Mouse (Mus musculus): ENCODE data around the gene Pak2. TPM values are rescaled to one million over a fixed set of nuclear protein-coding genes. Genes with fewer than 3 reads are reported as not detected.

The Pak2 gene
- polyA plus RNA-seq, 1 experiment: 18.3 TPM

GRCm38 (mm10) chr16:31996371-31996770 is 82.8 kb downstream of the Pak2 start:
- 63% methylated on average over 5 of the region's 5 CpGs for WGBS
- Histone ChIP-seq H3K4me1 (ENCODE audit: control insufficient read depth, insufficient read depth, low read length) (peaks cover 9% of the 10 kb centered on the region), H3K27me3 (replicated peaks; ENCODE audit: control insufficient read depth, insufficient read depth, low read length) (no peaks in the 10 kb centered on the region), H3K4me3 (ENCODE audit: insufficient read depth, low read depth, low read length) (no peak overlapping the region), H3K36me3 (ENCODE audit: control insufficient read depth, insufficient read depth, low read length) (no peaks in the 10 kb centered on the region), H3K27ac (ENCODE audit: insufficient read depth, low read depth, low read length) (no peak overlapping the region)
- DNase-seq: peak; percentile 60
- TF ChIP-seq CTCF (conservative IDR thresholded peaks at IDR 0.05; ENCODE audit: insufficient read depth, insufficient read length, low read depth, low read length): no peak

DNA sequence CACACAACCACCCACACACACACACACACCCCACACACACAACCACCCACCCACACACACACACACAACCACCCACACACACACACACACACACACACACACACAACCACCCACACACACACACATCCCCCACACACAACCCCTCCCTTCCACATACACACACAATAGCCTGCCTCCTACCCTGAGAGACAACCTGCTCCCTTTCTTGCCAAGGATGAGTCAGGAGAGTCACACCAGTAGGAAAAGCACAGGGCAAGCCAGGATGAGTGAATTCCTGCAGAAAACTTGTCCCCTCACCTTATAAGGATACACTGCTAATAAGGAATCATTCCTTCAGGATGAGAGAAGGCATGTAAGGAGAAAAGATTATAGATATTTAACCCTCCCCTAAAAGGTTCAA is 85.2 kb downstream of the Pak2 start:
- no peaks in the 10 kb centered on the region for H3K27me3 ChIP-seq (replicated peaks; ENCODE audit: control insufficient read depth, insufficient read depth, low read length)
- no peak overlapping the region; the same call in 1 of the 2 replicates for H3K27ac ChIP-seq (ENCODE audit: insufficient read depth, low read depth, low read length)
- H3K4me1 ChIP-seq (ENCODE audit: control insufficient read depth, insufficient read depth, low read length): peaks cover 9% of the 10 kb centered on the region
- no peak for DNase-seq
- TF ChIP-seq CTCF (conservative IDR thresholded peaks at IDR 0.05; ENCODE audit: insufficient read depth, insufficient read length, low read depth, low read length) (no peak), POLR2A (IDR thresholded peaks at IDR 0.05; ENCODE audit: low read depth, low read length) (no peak)
- no peaks in the 10 kb centered on the region for H3K36me3 ChIP-seq (ENCODE audit: control insufficient read depth, insufficient read depth, low read length)
- no peak overlapping the region for H3K4me3 ChIP-seq (ENCODE audit: insufficient read depth, low read depth, low read length)

- 0 out of 2 replicates have a peak overlapping the region, but pooled peaks have one; percentile 11 for H3K27ac ChIP-seq (ENCODE audit: insufficient read depth, low read depth, low read length)
Measured at GRCm38 (mm10) chr16:31993195-31993594, 85.9 kb downstream of the Pak2 start.

GRCm38 (mm10) chr16:31992039-31992438 is 87.1 kb downstream of the Pak2 start:
- Histone ChIP-seq H3K4me3 (ENCODE audit: insufficient read depth, low read depth, low read length) (no peak overlapping the region), H3K27ac (ENCODE audit: insufficient read depth, low read depth, low read length) (no peak overlapping the region), H3K27me3 (replicated peaks; ENCODE audit: control insufficient read depth, insufficient read depth, low read length) (no peaks in the 10 kb centered on the region), H3K4me1 (ENCODE audit: control insufficient read depth, insufficient read depth, low read length) (peaks cover 6% of the 10 kb centered on the region), H3K36me3 (ENCODE audit: control insufficient read depth, insufficient read depth, low read length) (peaks cover 1% of the 10 kb centered on the region; the same call in 1 of the 2 replicates)
- TF ChIP-seq POLR2A (IDR thresholded peaks at IDR 0.05; ENCODE audit: low read depth, low read length): no peak
- TF ChIP-seq CTCF (conservative IDR thresholded peaks at IDR 0.05; ENCODE audit: insufficient read depth, insufficient read length, low read depth, low read length): peak; percentile 24; the same call in 1 of the 2 replicates
- WGBS: 69% methylated on average over 1 of the region's 1 CpGs
- no peak for DNase-seq

More at GRCm38 (mm10) chr16:31993195-31993594, 85.9 kb downstream of the Pak2 start:
- WGBS: 65% methylated on average over 4 of the region's 4 CpGs
- Histone ChIP-seq H3K36me3 (ENCODE audit: control insufficient read depth, insufficient read depth, low read length) (peaks cover 1% of the 10 kb centered on the region; the same call in 1 of the 2 replicates), H3K27me3 (replicated peaks; ENCODE audit: control insufficient read depth, insufficient read depth, low read length) (no peaks in the 10 kb centered on the region), H3K4me3 (ENCODE audit: insufficient read depth, low read depth, low read length) (no peak overlapping the region), H3K4me1 (ENCODE audit: control insufficient read depth, insufficient read depth, low read length) (peaks cover 7% of the 10 kb centered on the region)
- DNase-seq: peak; percentile 46
- TF ChIP-seq POLR2A (IDR thresholded peaks at IDR 0.05; ENCODE audit: low read depth, low read length) (no peak), CTCF (conservative IDR thresholded peaks at IDR 0.05; ENCODE audit: insufficient read depth, insufficient read length, low read depth, low read length) (no peak)

GRCm38 (mm10) chr16:31980946-31981345 is 98.2 kb downstream of the Pak2 start:
- Histone ChIP-seq H3K36me3 (ENCODE audit: control insufficient read depth, insufficient read depth, low read length) (peaks cover 4% of the 10 kb centered on the region), H3K27me3 (replicated peaks; ENCODE audit: control insufficient read depth, insufficient read depth, low read length) (no peaks in the 10 kb centered on the region), H3K27ac (ENCODE audit: insufficient read depth, low read depth, low read length) (no peak overlapping the region), H3K4me1 (ENCODE audit: control insufficient read depth, insufficient read depth, low read length) (no peaks in the 10 kb centered on the region), H3K4me3 (ENCODE audit: insufficient read depth, low read depth, low read length) (no peak overlapping the region)
- 84% methylated on average over 5 of the region's 5 CpGs for WGBS
- TF ChIP-seq POLR2A (IDR thresholded peaks at IDR 0.05; ENCODE audit: low read depth, low read length) (no peak), CTCF (conservative IDR thresholded peaks at IDR 0.05; ENCODE audit: insufficient read depth, insufficient read length, low read depth, low read length) (no peak)
- DNase-seq: no peak

DNA sequence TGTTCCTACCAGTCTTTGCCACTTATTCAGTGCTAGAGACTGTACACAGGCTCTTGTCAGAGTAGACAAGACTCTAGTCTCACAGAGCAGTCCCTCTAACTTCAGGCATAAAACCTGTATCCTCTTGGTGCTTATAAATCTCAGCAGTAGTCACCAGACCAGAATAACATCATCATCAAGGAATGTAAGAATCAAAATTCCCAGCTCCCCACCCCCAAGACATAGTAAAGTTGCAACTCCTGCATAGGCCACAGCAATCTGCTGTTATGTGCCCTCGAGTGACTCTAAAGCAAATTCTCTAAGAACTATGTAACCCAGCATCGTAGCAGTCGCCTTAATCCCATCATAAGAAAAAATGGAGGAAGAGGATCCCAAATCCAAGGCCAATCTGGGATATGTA is 99.6 kb downstream of the Pak2 start:
- Histone ChIP-seq H3K36me3 (ENCODE audit: control insufficient read depth, insufficient read depth, low read length) (peaks cover 4% of the 10 kb centered on the region), H3K4me1 (ENCODE audit: control insufficient read depth, insufficient read depth, low read length) (no peaks in the 10 kb centered on the region), H3K4me3 (ENCODE audit: insufficient read depth, low read depth, low read length) (no peak overlapping the region), H3K27ac (ENCODE audit: insufficient read depth, low read depth, low read length) (no peak overlapping the region), H3K27me3 (replicated peaks; ENCODE audit: control insufficient read depth, insufficient read depth, low read length) (no peaks in the 10 kb centered on the region)
- TF ChIP-seq CTCF (conservative IDR thresholded peaks at IDR 0.05; ENCODE audit: insufficient read depth, insufficient read length, low read depth, low read length) (no peak), POLR2A (IDR thresholded peaks at IDR 0.05; ENCODE audit: low read depth, low read length) (no peak)
- WGBS: 90% methylated on average over 3 of the region's 3 CpGs
- no peak for DNase-seq

DNA sequence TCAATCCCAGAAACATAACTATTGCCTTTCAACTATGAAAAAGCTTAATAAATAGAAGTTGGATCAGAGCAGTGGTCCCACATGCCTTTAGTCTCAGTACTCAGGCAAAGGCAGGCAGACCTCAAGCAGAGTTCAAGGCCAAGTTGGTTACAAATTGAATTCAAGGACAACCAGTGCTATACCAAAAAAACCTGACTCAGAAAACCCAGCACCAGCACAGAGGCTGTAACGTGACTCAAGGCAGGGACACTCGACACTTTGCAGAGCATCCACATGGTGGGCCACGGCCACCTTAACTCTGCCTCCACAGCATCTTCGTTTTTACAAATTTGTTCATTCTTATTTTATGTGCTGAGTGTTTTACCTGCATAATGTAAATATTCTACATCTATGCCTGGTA is 103.9 kb downstream of the Pak2 start:
- H3K27ac ChIP-seq (ENCODE audit: insufficient read depth, low read depth, low read length): no peak overlapping the region
- DNase-seq: no peak

More for the DNA sequence above, 103.9 kb downstream of the Pak2 start:
- TF ChIP-seq CTCF (conservative IDR thresholded peaks at IDR 0.05; ENCODE audit: insufficient read depth, insufficient read length, low read depth, low read length) (no peak), POLR2A (IDR thresholded peaks at IDR 0.05; ENCODE audit: low read depth, low read length) (no peak)
- no peaks in the 10 kb centered on the region for H3K27me3 ChIP-seq (replicated peaks; ENCODE audit: control insufficient read depth, insufficient read depth, low read length)
- H3K36me3 ChIP-seq (ENCODE audit: control insufficient read depth, insufficient read depth, low read length): peaks cover 2% of the 10 kb centered on the region
- WGBS: 87% methylated on average over 4 of the region's 4 CpGs
- no peaks in the 10 kb centered on the region for H3K4me1 ChIP-seq (ENCODE audit: control insufficient read depth, insufficient read depth, low read length)
- H3K4me3 ChIP-seq (ENCODE audit: insufficient read depth, low read depth, low read length): no peak overlapping the region

Other genes starting within 250 kb of the Pak2 start
- 0.11 and 0.14 TPM in 2 replicates for gene Meltf, start 200.5 kb downstream of the Pak2 start, polyA plus RNA-seq (2012; rRNA removed)
- 2.0 and 2.2 TPM in 2 replicates for gene Pigz, start 145.5 kb downstream of the Pak2 start, polyA plus RNA-seq (2012; rRNA removed)
- 96.7 and 122 TPM in 2 replicates for gene 0610012G03Rik, start 130.8 kb downstream of the Pak2 start, polyA plus RNA-seq (2012; rRNA removed)
- gene Ncbp2, start 130.8 kb downstream of the Pak2 start, polyA plus RNA-seq (2012; rRNA removed): 10.9 and 28.9 TPM in 2 replicates
- gene Senp5, start 76.1 kb downstream of the Pak2 start, polyA plus RNA-seq (2012; rRNA removed): 4.4 and 5.5 TPM in 2 replicates
- gene Pigx, start 20.4 kb upstream of the Pak2 start, polyA plus RNA-seq (2012; rRNA removed): 29.0 and 33.2 TPM in 2 replicates
- 17.2 and 18.9 TPM in 2 replicates for gene Cep19, start 20.5 kb upstream of the Pak2 start, polyA plus RNA-seq (2012; rRNA removed)
- gene Nrros, start 86.3 kb upstream of the Pak2 start, polyA plus RNA-seq (2012; rRNA removed): 7.9 and 11.6 TPM in 2 replicates
- gene Bex6, start 100.5 kb upstream of the Pak2 start, polyA plus RNA-seq (2012; rRNA removed): not detected in 2 replicates
- gene Fbxo45, start 167.8 kb upstream of the Pak2 start, polyA plus RNA-seq (2012; rRNA removed): 2.7 and 3.5 TPM in 2 replicates
- gene Wdr53, start 167.9 kb upstream of the Pak2 start, polyA plus RNA-seq (2012; rRNA removed): 5.2 and 6.0 TPM in 2 replicates
- gene Smco1, start 192.1 kb upstream of the Pak2 start, polyA plus RNA-seq (2012; rRNA removed): 0.06 TPM in 1 of 2 replicates, not detected in the other
- gene Rnf168, start 198.1 kb upstream of the Pak2 start, polyA plus RNA-seq (2012; rRNA removed): 6.0 and 6.4 TPM in 2 replicates

Measured in kidney, adult 2 months (tissue).